Mouse (Mus musculus): ENCODE data around the gene Syt14.

- TF ChIP-seq CTCF (IDR thresholded peaks at IDR 0.05; ENCODE audit: low read depth) = no peak
- no peak for TF ChIP-seq EP300 (IDR thresholded peaks at IDR 0.05; ENCODE audit: low read depth)
These were observed 174.1 kb downstream of the Syt14 start for GRCm38 (mm10) chr1:192861305-192861960.

Data from heart, postnatal 0 days (tissue).